Mouse (Mus musculus): ENCODE results near the gene Igsf3.
A peak's percentile ranks its signal among the peaks of the same experiment; 100 is the strongest.

Gene Igsf3

GRCm38 (mm10) chr3:101372345-101372980, 4.4 kb upstream of the Igsf3 start:
- peak; percentile 97 for ATAC-seq (ENCODE audit: low TSS enrichment)

- no peak for ATAC-seq (ENCODE audit: low TSS enrichment)
These were observed 557 bp downstream of the Igsf3 start for GRCm38 (mm10) chr3:101377256-101378024.

GRCm38 (mm10) chr3:101378102-101378501, 1.2 kb downstream of the Igsf3 start:
- no peak for ATAC-seq (ENCODE audit: low TSS enrichment)

GRCm38 (mm10) chr3:101379789-101380188, 2.9 kb downstream of the Igsf3 start:
- peak; percentile 66 for ATAC-seq (ENCODE audit: low TSS enrichment)

GRCm38 (mm10) chr3:101381691-101382090, 4.8 kb downstream of the Igsf3 start:
- ATAC-seq (ENCODE audit: low TSS enrichment): no peak

GRCm38 (mm10) chr3:101382751-101383150, 5.9 kb downstream of the Igsf3 start:
- ATAC-seq (ENCODE audit: low TSS enrichment): no peak

GRCm38 (mm10) chr3:101386430-101387016, 9.6 kb downstream of the Igsf3 start:
- no peak for ATAC-seq (ENCODE audit: low TSS enrichment)

GRCm38 (mm10) chr3:101387849-101388248, 11.0 kb downstream of the Igsf3 start:
- ATAC-seq (ENCODE audit: low TSS enrichment): no peak

- no peak for ATAC-seq (ENCODE audit: low TSS enrichment)
These were observed 12.7 kb downstream of the Igsf3 start for GRCm38 (mm10) chr3:101389566-101389965.

- no peak; the same call in 1 of the 2 replicates for ATAC-seq (ENCODE audit: low TSS enrichment)
These were observed 13.6 kb downstream of the Igsf3 start for GRCm38 (mm10) chr3:101390472-101390871.

- no peak for ATAC-seq (ENCODE audit: low TSS enrichment)
These were observed 15.1 kb downstream of the Igsf3 start for GRCm38 (mm10) chr3:101391991-101392390.

- no peak for ATAC-seq (ENCODE audit: low TSS enrichment)
These were observed 16.3 kb downstream of the Igsf3 start for GRCm38 (mm10) chr3:101393103-101393644.

GRCm38 (mm10) chr3:101393659-101394539, 17.0 kb downstream of the Igsf3 start:
- no peak for ATAC-seq (ENCODE audit: low TSS enrichment)

GRCm38 (mm10) chr3:101395341-101395740, 18.5 kb downstream of the Igsf3 start:
- no peak for ATAC-seq (ENCODE audit: low TSS enrichment)

- no peak for ATAC-seq (ENCODE audit: low TSS enrichment)
These were observed 19.2 kb downstream of the Igsf3 start for GRCm38 (mm10) chr3:101396061-101396460.

GRCm38 (mm10) chr3:101396726-101397263, 19.9 kb downstream of the Igsf3 start:
- no peak for ATAC-seq (ENCODE audit: low TSS enrichment)

GRCm38 (mm10) chr3:101397422-101397821, 20.5 kb downstream of the Igsf3 start:
- no peak for ATAC-seq (ENCODE audit: low TSS enrichment)

GRCm38 (mm10) chr3:101398071-101398786, 21.3 kb downstream of the Igsf3 start:
- no peak for ATAC-seq (ENCODE audit: low TSS enrichment)

- ATAC-seq (ENCODE audit: low TSS enrichment): no peak
These were observed 22.0 kb downstream of the Igsf3 start for GRCm38 (mm10) chr3:101398877-101399276.

GRCm38 (mm10) chr3:101401501-101401900, 24.6 kb downstream of the Igsf3 start:
- no peak for ATAC-seq (ENCODE audit: low TSS enrichment)
